Mouse (Mus musculus) layer of hippocampus, postnatal 36 days (tissue): ENCODE measurements around the gene Fam219a. TPM values are rescaled to one million over a fixed set of nuclear protein-coding genes. Genes with fewer than 3 reads are reported as not detected.

Experiments used
- DNase-seq, 2 experiments: peaks; one replicate each; pipeline ENCODE4 v3.0.0; 2022
- total RNA-seq, 2 experiments: library from RNA; stranded (reverse); gene quantifications; 2 replicates each; pipeline ENCODE4 v1.2.3; 2021

Fam219a gene
- total RNA-seq, 2 experiments from 2014 or later: 151 to 152 TPM

- no peak for DNase-seq
These were observed 99.2 kb downstream of the Fam219a start for GRCm38 (mm10) chr4:41470051-41470683.

DNA sequence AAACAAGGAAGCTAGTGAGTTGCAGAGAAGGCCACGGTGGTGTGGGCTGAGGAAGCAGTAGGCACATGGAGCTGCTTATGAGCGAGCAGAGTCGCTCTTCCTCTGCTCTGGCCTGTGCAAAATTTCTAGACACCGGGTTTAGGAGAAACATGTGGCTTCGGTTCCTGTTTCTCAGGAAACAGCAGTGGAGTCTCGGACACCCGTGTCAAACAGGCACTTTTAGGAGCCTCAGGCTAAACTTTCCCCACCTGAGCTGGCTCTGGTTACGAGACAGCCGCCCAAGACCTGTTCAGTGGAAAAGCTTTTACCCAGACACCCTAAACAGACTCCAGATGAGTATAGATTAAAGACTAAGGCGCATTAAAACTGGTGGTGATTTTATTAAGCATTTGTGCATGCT, 100.1 kb downstream of the Fam219a start:
- DNase-seq: no peak

- DNase-seq: peak; percentile 29 to 65
These were observed 100.8 kb downstream of the Fam219a start for GRCm38 (mm10) chr4:41468396-41469080.

Other genes with a start within 250 kb of the Fam219a start
- gene Ubap1, start 220.5 kb downstream of the Fam219a start, total RNA-seq: 10 to 100 TPM; 40.7 to 42.0 TPM
- gene Kif24, start 104.7 kb downstream of the Fam219a start, total RNA-seq: 1 to 10 TPM in 1 of 2 experiments, under 1 TPM in 1; 0.62 to 1.4 TPM
- gene Nudt2, start 104.4 kb downstream of the Fam219a start, total RNA-seq: 10 to 100 TPM; 25.6 to 27.9 TPM
- gene AI464131, start 66.5 kb downstream of the Fam219a start, total RNA-seq: 10 to 100 TPM; 29.9 to 32.4 TPM
- 1 to 10 TPM; 3.1 to 6.5 TPM for gene 1110017D15Rik, start 52.2 kb downstream of the Fam219a start, total RNA-seq
- 10 to 100 TPM in 1 of 2 experiments, 1 to 10 TPM in 1; 8.2 to 10.1 TPM for gene Dnaic1, start 237 bp upstream of the Fam219a start, total RNA-seq
- gene Enho, start 70.8 kb upstream of the Fam219a start, total RNA-seq: 10 to 100 TPM; 60.2 to 64.3 TPM
- 10 to 100 TPM; 90.8 to 97.6 TPM for gene Cntfr, start 127.6 kb upstream of the Fam219a start, total RNA-seq
- gene Il11ra1, start 130.5 kb upstream of the Fam219a start, total RNA-seq: 10 to 100 TPM; 37.0 to 38.0 TPM
- 10 to 100 TPM; 30.0 to 33.1 TPM for gene Rpp25l, start 144.0 kb upstream of the Fam219a start, total RNA-seq
- gene Dctn3, start 153.6 kb upstream of the Fam219a start, total RNA-seq: 100 to 1,000 TPM; 143 to 154 TPM
- not detected for gene Arid3c, start 161.6 kb upstream of the Fam219a start, total RNA-seq
- 10 to 100 TPM; 51.5 to 52.1 TPM for gene Galt, start 185.7 kb upstream of the Fam219a start, total RNA-seq
- 10 to 100 TPM; 38.6 to 41.1 TPM for gene Sigmar1, start 186.6 kb upstream of the Fam219a start, total RNA-seq
- gene Ccl27a, start 204.7 kb upstream of the Fam219a start, total RNA-seq: 100 to 1,000 TPM; 137 to 138 TPM